Mouse (Mus musculus) small intestine, adult 10 weeks (tissue): Measurements from ENCODE around the gene Rsph3a. TPM values are rescaled to one million over a fixed set of nuclear protein-coding genes. Genes with fewer than 3 reads are reported as not detected.

Experiments used
- polyA plus RNA-seq: library from polyadenylated mRNA; stranded (reverse); fragments of 350-450 nt; fragmentation: Illumina TruSeq; extraction: RNeasy Lipid Tissue Mini Kit (QIAGEN cat#74804); gene quantifications from one replicate; pipeline ENCODE4 v1.2.3, GENCODE M21; 2014; ENCODE audit warnings: low replicate concordance

Gene Rsph3a
- 26.8 TPM for polyA plus RNA-seq

DNA sequence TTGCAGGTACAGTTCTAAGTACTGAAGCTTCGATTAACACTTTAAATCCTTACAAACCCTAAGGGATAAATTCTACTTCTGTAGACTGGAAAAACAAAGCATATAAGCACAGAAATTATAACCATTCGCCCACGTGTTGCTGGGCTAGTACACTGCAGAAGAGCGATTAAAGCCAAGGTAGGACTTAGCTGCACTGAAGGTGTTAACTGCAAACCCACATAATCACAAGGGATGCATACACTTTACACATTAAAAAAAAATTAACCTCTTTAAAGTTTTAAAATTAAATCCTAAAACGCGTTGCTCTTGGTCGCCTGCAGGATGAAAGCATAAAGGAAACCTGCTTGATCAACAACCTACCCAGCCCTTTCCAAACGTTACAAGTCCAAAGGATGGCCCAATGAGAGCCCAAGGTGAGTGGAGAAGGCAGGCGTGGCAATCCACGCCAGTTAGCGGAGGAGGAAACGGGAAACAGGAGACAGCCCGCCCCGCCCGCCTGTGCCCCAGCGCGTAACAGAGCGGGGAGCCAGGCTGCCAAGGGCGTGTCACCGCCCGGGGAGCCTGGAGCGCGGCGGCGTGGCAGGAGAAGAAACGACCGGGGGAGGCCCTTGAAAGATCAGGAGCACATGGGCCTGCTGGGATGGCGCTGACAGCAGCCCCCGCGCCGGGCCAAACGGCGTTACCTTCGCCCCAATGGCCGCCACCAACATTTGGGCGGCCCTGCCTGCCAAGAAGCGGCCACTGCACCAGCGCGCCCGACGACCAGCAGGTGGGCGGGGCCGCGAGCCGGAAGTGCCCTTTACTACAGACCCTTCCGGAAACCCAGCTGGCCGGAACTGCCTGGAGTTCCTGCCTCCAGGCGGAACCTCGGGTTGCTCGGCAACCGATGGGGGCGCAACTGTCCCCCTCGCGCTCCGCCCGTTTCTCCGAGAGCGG, at the start of gene Rsph3a:
Gene Rsph3a (plus strand): TSS at position 498 of the 936 bp plus-strand sequence.

DNA sequence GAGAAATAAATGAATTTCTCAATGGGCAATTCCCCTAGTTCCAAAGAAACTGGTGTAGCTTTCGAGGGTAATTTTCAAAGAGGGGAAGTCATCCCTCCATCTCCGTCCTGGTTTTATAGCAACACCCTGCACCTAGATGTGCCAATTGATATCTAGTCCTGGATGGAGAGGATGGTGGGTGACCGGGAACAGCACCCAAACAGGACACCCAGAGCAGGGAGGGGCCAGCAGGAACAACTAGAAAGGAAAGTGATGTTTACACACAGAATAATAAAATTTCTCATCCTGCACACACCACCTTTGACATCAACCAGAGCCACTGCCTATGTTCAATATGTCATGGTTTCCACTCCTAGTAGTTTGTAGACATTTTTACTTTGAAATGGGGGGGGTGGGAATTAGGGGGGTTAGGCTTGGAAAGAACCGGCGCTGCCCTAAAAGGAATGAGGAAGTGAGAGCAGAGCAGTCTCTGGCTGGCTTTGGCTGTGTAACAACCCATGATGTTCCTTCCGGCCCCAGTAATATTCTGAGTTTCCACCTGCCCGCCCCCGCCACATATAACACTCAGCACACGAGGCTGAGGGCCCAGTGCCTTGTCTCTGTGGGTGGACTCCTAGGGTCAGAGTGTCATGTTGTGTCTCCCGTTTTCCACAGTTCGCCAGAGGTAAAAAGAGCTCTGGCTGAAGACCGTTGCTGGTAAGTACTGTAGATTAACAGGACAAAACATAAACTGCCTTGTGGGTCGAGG, 19.8 kb upstream of the Rsph3a start, which contains the start of gene Tagap:
Gene Tagap (plus strand): TSS at position 588 of the 748 bp plus-strand sequence.

Other genes starting within 250 kb of the Rsph3a start
- gene Fndc1, start 118.3 kb upstream of the Rsph3a start, polyA plus RNA-seq = 1.3 TPM
- gene Tagap, start 19.6 kb upstream of the Rsph3a start, polyA plus RNA-seq = 1.0 TPM
- not detected for gene Gm49673, start 202.2 kb downstream of the Rsph3a start, polyA plus RNA-seq
- 14.9 TPM for gene Rnaset2a, start 202.5 kb downstream of the Rsph3a start, polyA plus RNA-seq
- gene Fgfr1op, start 219.9 kb downstream of the Rsph3a start, polyA plus RNA-seq = 21.5 TPM